Mouse (Mus musculus): ENCODE measurements around the gene Olfr96. TPM values are rescaled to one million over a fixed set of nuclear protein-coding genes. Genes with fewer than 3 reads are reported as not detected.

Gene Olfr96
- polyA plus RNA-seq, 1 experiment from 2014 or later, result not detected

- Histone ChIP-seq H3K4me1 (replicated peaks; ENCODE audit: control insufficient read depth, insufficient read depth) (no peaks in the 10 kb centered on the region), H3K27me3 (ENCODE audit: control insufficient read depth, insufficient read depth, low read length) (no peaks in the 10 kb centered on the region), H3K36me3 (ENCODE audit: control insufficient read depth, insufficient read depth, low read length) (no peaks in the 10 kb centered on the region), H3K27ac (replicated peaks) (no peak overlapping the region), H3K9me3 (ENCODE audit: control insufficient read depth, low read length) (no peaks in the 10 kb centered on the region), H3K9ac (ENCODE audit: low read length) (no peak overlapping the region), H3K4me3 (ENCODE audit: low read depth, low read length) (no peak overlapping the region), H3K4me2 (replicated peaks; ENCODE audit: low read depth) (no peak overlapping the region)
- DNase-seq (ENCODE audit: low spot score) (no peak), ATAC-seq (ENCODE audit: low FRiP score, low TSS enrichment) (no peak)
- TF ChIP-seq CTCF (IDR thresholded peaks at IDR 0.05; ENCODE audit: low read depth) (no peak), EP300 (optimal IDR thresholded peaks at IDR 0.05) (no peak)
Measured at GRCm38 (mm10) chr17:37249460-37249859, 29.5 kb downstream of the Olfr96 start.

DNA sequence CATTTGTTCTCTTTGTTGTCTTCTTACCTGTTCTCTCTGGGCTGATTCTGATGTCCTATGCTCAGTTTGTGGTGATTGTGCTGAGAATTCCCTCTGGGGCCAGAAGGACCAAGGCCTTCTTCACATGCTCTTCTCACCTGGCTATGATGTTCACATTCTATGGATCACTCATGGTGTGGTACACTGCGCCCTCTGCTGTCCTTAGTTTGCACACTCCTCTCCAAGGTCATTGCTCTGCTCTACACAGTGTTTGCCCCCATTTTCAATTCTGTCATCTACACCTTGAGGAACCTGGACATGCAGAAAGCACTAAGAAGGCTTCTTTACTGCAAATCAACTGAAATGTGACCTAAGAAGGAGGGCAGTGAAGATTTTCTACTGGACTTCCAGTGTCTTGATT is 30.6 kb downstream of the Olfr96 start:
- Histone ChIP-seq H3K4me2 (replicated peaks; ENCODE audit: low read depth) (no peak overlapping the region), H3K9me3 (ENCODE audit: control insufficient read depth, low read length) (no peaks in the 10 kb centered on the region), H3K27ac (replicated peaks) (no peak overlapping the region), H3K4me3 (ENCODE audit: low read depth, low read length) (no peak overlapping the region), H3K9ac (ENCODE audit: low read length) (no peak overlapping the region), H3K4me1 (replicated peaks; ENCODE audit: control insufficient read depth, insufficient read depth) (no peaks in the 10 kb centered on the region), H3K27me3 (ENCODE audit: control insufficient read depth, insufficient read depth, low read length) (no peaks in the 10 kb centered on the region), H3K36me3 (ENCODE audit: control insufficient read depth, insufficient read depth, low read length) (no peaks in the 10 kb centered on the region)
- ATAC-seq (ENCODE audit: low FRiP score, low TSS enrichment) (no peak), DNase-seq (ENCODE audit: low spot score) (peak; percentile 69)
- WGBS, result 0% methylated on average over 1 of the region's 1 CpGs
- TF ChIP-seq EP300 (optimal IDR thresholded peaks at IDR 0.05), result no peak
- TF ChIP-seq CTCF (IDR thresholded peaks at IDR 0.05; ENCODE audit: low read depth), result peak; percentile 77

- no peak within 1 kb of the TSS for H3K27ac ChIP-seq (replicated peaks)
- no peaks in the 10 kb centered on the region for H3K9me3 ChIP-seq (ENCODE audit: control insufficient read depth, low read length)
- no peaks in the 10 kb centered on the region for H3K27me3 ChIP-seq (ENCODE audit: control insufficient read depth, insufficient read depth, low read length)
- WGBS, result 77% methylated on average over 1 of the region's 1 CpGs
- no peak within 1 kb of the TSS for H3K4me2 ChIP-seq (replicated peaks; ENCODE audit: low read depth)
- no peak within 1 kb of the TSS for H3K9ac ChIP-seq (ENCODE audit: low read length)
- no peak within 1 kb of the TSS for H3K4me3 ChIP-seq (ENCODE audit: low read depth, low read length)
- H3K36me3 ChIP-seq (ENCODE audit: control insufficient read depth, insufficient read depth, low read length), result no peaks in the 10 kb centered on the region
- no peaks in the 10 kb centered on the region for H3K4me1 ChIP-seq (replicated peaks; ENCODE audit: control insufficient read depth, insufficient read depth)
- no peak for DNase-seq (ENCODE audit: low spot score)
- ATAC-seq (ENCODE audit: low FRiP score, low TSS enrichment), result no peak
- TF ChIP-seq CTCF (IDR thresholded peaks at IDR 0.05; ENCODE audit: low read depth) (no peak), EP300 (optimal IDR thresholded peaks at IDR 0.05) (no peak)
Measured at GRCm38 (mm10) chr17:37263626-37264025, 43.7 kb downstream of the Olfr96 start, which contains the start of gene Olfr98. TSS of gene Olfr98 (minus strand) at chr17:37263749.

GRCm38 (mm10) chr17:37270058-37270701 is 50.2 kb downstream of the Olfr96 start, which contains the start of gene H2-M3:
TSS of gene H2-M3 (plus strand) at chr17:37270220.
- Histone ChIP-seq H3K4me2 (replicated peaks; ENCODE audit: low read depth) (peak within 1 kb of the TSS; percentile 97), H3K9ac (ENCODE audit: low read length) (peak within 1 kb of the TSS; percentile 56), H3K27ac (replicated peaks) (no peak within 1 kb of the TSS), H3K27me3 (ENCODE audit: control insufficient read depth, insufficient read depth, low read length) (no peaks in the 10 kb centered on the region), H3K9me3 (ENCODE audit: control insufficient read depth, low read length) (no peaks in the 10 kb centered on the region), H3K36me3 (ENCODE audit: control insufficient read depth, insufficient read depth, low read length) (no peaks in the 10 kb centered on the region), H3K4me3 (ENCODE audit: low read depth, low read length) (peak within 1 kb of the TSS; percentile 63), H3K4me1 (replicated peaks; ENCODE audit: control insufficient read depth, insufficient read depth) (no peaks in the 10 kb centered on the region)
- ATAC-seq (ENCODE audit: low FRiP score, low TSS enrichment) (peak; percentile 92), DNase-seq (ENCODE audit: low spot score) (peak; percentile 87)
- WGBS, result 2% methylated on average over 26 of the region's 26 CpGs
- no peak for TF ChIP-seq CTCF (IDR thresholded peaks at IDR 0.05; ENCODE audit: low read depth)
- no peak for TF ChIP-seq EP300 (optimal IDR thresholded peaks at IDR 0.05)

GRCm38 (mm10) chr17:37270702-37271092 is 50.8 kb downstream of the Olfr96 start:
- H3K4me2 ChIP-seq (replicated peaks; ENCODE audit: low read depth), result peak overlapping the region; percentile 97
- peak overlapping the region; percentile 56 for H3K9ac ChIP-seq (ENCODE audit: low read length)
- H3K27ac ChIP-seq (replicated peaks), result no peak overlapping the region
- peak overlapping the region; percentile 63 for H3K4me3 ChIP-seq (ENCODE audit: low read depth, low read length)
- ATAC-seq (ENCODE audit: low FRiP score, low TSS enrichment), result peak; percentile 75
- DNase-seq (ENCODE audit: low spot score), result peak; percentile 48
- TF ChIP-seq EP300 (optimal IDR thresholded peaks at IDR 0.05) (no peak), CTCF (IDR thresholded peaks at IDR 0.05; ENCODE audit: low read depth) (no peak)
- H3K9me3 ChIP-seq (ENCODE audit: control insufficient read depth, low read length), result no peaks in the 10 kb centered on the region
- no peaks in the 10 kb centered on the region for H3K36me3 ChIP-seq (ENCODE audit: control insufficient read depth, insufficient read depth, low read length)
- H3K4me1 ChIP-seq (replicated peaks; ENCODE audit: control insufficient read depth, insufficient read depth), result no peaks in the 10 kb centered on the region
- H3K27me3 ChIP-seq (ENCODE audit: control insufficient read depth, insufficient read depth, low read length), result no peaks in the 10 kb centered on the region
- 64% methylated on average over 8 of the region's 8 CpGs for WGBS

DNA sequence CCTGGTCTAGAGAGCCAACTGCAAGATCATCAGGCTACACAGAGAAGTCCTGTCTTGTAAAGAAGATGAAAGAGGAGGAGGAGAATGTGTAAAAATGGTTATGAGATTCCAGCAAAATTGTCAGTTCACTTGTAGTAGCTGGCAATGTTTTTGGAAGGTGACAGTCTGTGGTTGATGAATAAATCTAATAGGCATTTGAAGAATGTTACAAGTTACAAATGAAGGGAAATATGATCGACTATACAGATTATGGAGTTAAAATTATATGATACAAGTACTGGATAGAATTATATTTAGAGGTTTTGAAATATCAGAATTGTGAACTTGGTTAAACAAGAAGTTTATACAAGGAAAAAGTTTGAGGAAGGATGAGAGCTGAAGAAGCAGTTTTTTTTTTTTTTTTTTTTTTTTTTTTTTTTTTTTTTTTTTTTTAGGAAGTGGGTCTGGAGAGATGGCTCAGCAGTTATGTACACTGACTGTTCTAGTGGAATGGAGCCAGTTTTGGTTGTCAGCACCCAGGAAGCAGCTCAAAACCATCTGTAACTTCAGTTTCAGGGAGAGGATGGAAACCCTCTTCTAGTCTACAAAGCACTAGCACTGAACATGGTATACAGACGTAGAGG is 55.8 kb downstream of the Olfr96 start:
- 78% methylated on average over 2 of the region's 2 CpGs for WGBS
- ATAC-seq (ENCODE audit: low FRiP score, low TSS enrichment), result no peak
- Histone ChIP-seq H3K4me3 (ENCODE audit: low read depth, low read length) (no peak overlapping the region), H3K9me3 (ENCODE audit: control insufficient read depth, low read length) (no peaks in the 10 kb centered on the region), H3K36me3 (ENCODE audit: control insufficient read depth, insufficient read depth, low read length) (no peaks in the 10 kb centered on the region), H3K27me3 (ENCODE audit: control insufficient read depth, insufficient read depth, low read length) (no peaks in the 10 kb centered on the region), H3K4me2 (replicated peaks; ENCODE audit: low read depth) (no peak overlapping the region), H3K4me1 (replicated peaks; ENCODE audit: control insufficient read depth, insufficient read depth) (no peaks in the 10 kb centered on the region), H3K27ac (replicated peaks) (no peak overlapping the region), H3K9ac (ENCODE audit: low read length) (no peak overlapping the region)
- no peak for DNase-seq (ENCODE audit: low spot score)
- TF ChIP-seq EP300 (optimal IDR thresholded peaks at IDR 0.05) (no peak), CTCF (IDR thresholded peaks at IDR 0.05; ENCODE audit: low read depth) (no peak)

Other genes with a start within 250 kb of the Olfr96 start
- gene 2410137M14Rik, start 238.9 kb upstream of the Olfr96 start, polyA plus RNA-seq (2015; fragmentation: Nextera tagmentation; extraction: Ambion mirVana), result not detected in 2 replicates
- 0.05 and 0.08 TPM in 2 replicates for gene H2-M5, start 230.6 kb upstream of the Olfr96 start, polyA plus RNA-seq (2015; fragmentation: Nextera tagmentation; extraction: Ambion mirVana)
- gene Zfp57, start 219.0 kb upstream of the Olfr96 start, polyA plus RNA-seq (2015; fragmentation: Nextera tagmentation; extraction: Ambion mirVana), result 9.9 and 10.0 TPM in 2 replicates
- gene Mog, start 196.7 kb upstream of the Olfr96 start, polyA plus RNA-seq (2015; fragmentation: Nextera tagmentation; extraction: Ambion mirVana), result 0.08 TPM in 1 of 2 replicates, not detected in the other
- gene Gabbr1, start 174.2 kb upstream of the Olfr96 start, polyA plus RNA-seq (2015; fragmentation: Nextera tagmentation; extraction: Ambion mirVana), result 3.8 and 4.3 TPM in 2 replicates
- gene Olfr90, start 131.6 kb upstream of the Olfr96 start, polyA plus RNA-seq (2015; fragmentation: Nextera tagmentation; extraction: Ambion mirVana), result not detected in 2 replicates
- gene Olfr91, start 121.9 kb upstream of the Olfr96 start, polyA plus RNA-seq (2015; fragmentation: Nextera tagmentation; extraction: Ambion mirVana), result not detected in 2 replicates
- gene Olfr92, start 100.1 kb upstream of the Olfr96 start, polyA plus RNA-seq (2015; fragmentation: Nextera tagmentation; extraction: Ambion mirVana), result not detected in 2 replicates
- gene Olfr93, start 58.7 kb upstream of the Olfr96 start, polyA plus RNA-seq (2015; fragmentation: Nextera tagmentation; extraction: Ambion mirVana), result not detected in 2 replicates
- gene Ubd, start 26.3 kb upstream of the Olfr96 start, polyA plus RNA-seq (2015; fragmentation: Nextera tagmentation; extraction: Ambion mirVana), result 0.15 and 0.27 TPM in 2 replicates
- gene Olfr94, start 19.2 kb upstream of the Olfr96 start, polyA plus RNA-seq (2015; fragmentation: Nextera tagmentation; extraction: Ambion mirVana), result 0.16 and 0.19 TPM in 2 replicates
- gene Olfr95, start 7.0 kb upstream of the Olfr96 start, polyA plus RNA-seq (2015; fragmentation: Nextera tagmentation; extraction: Ambion mirVana), result not detected in 2 replicates
- not detected in 2 replicates for gene Olfr97, start 17.2 kb downstream of the Olfr96 start, polyA plus RNA-seq (2015; fragmentation: Nextera tagmentation; extraction: Ambion mirVana)
- not detected in 2 replicates for gene Olfr98, start 43.6 kb downstream of the Olfr96 start, polyA plus RNA-seq (2015; fragmentation: Nextera tagmentation; extraction: Ambion mirVana)
- 4.2 and 4.3 TPM in 2 replicates for gene H2-M3, start 50.1 kb downstream of the Olfr96 start, polyA plus RNA-seq (2015; fragmentation: Nextera tagmentation; extraction: Ambion mirVana)
- gene Olfr99, start 63.3 kb downstream of the Olfr96 start, polyA plus RNA-seq (2015; fragmentation: Nextera tagmentation; extraction: Ambion mirVana), result not detected in 2 replicates
- not detected in 2 replicates for gene Olfr101, start 84.2 kb downstream of the Olfr96 start, polyA plus RNA-seq (2015; fragmentation: Nextera tagmentation; extraction: Ambion mirVana)
- gene Olfr102, start 96.9 kb downstream of the Olfr96 start, polyA plus RNA-seq (2015; fragmentation: Nextera tagmentation; extraction: Ambion mirVana), result not detected in 2 replicates
- not detected in 2 replicates for gene Olfr103, start 119.6 kb downstream of the Olfr96 start, polyA plus RNA-seq (2015; fragmentation: Nextera tagmentation; extraction: Ambion mirVana)
- not detected in 2 replicates for gene Olfr104-ps, start 139.4 kb downstream of the Olfr96 start, polyA plus RNA-seq (2015; fragmentation: Nextera tagmentation; extraction: Ambion mirVana)
- not detected in 2 replicates for gene Olfr105-ps, start 158.9 kb downstream of the Olfr96 start, polyA plus RNA-seq (2015; fragmentation: Nextera tagmentation; extraction: Ambion mirVana)
- not detected in 2 replicates for gene Olfr106-ps, start 170.2 kb downstream of the Olfr96 start, polyA plus RNA-seq (2015; fragmentation: Nextera tagmentation; extraction: Ambion mirVana)
- gene Olfr107, start 179.1 kb downstream of the Olfr96 start, polyA plus RNA-seq (2015; fragmentation: Nextera tagmentation; extraction: Ambion mirVana), result not detected in 2 replicates
- not detected in 2 replicates for gene Olfr108, start 225.3 kb downstream of the Olfr96 start, polyA plus RNA-seq (2015; fragmentation: Nextera tagmentation; extraction: Ambion mirVana)
- gene Olfr109, start 238.8 kb downstream of the Olfr96 start, polyA plus RNA-seq (2015; fragmentation: Nextera tagmentation; extraction: Ambion mirVana), result 0.02 TPM in 1 of 2 replicates, not detected in the other